Mouse (Mus musculus) intestine, embryonic 16.5 days (tissue): Measurements from ENCODE around the gene Armc7. TPM values are rescaled to one million over a fixed set of nuclear protein-coding genes. Genes with fewer than 3 reads are reported as not detected.
"Not testable (repeated sequence)": the region's sequence is repeated elsewhere in the genome, so short reads cannot be mapped to it uniquely, and the experiment has no call there.

Source experiments
- ATAC-seq: fragments of 200-750 bp; cut with Nextera tagmentation; 2 replicates; pipeline ENCODE4 v1.8.0; 2017; ENCODE audit warnings: moderate TSS enrichment, moderate library complexity
- H3K27ac ChIP-seq: fragments of 300-500 bp; sonication (generic); 2 replicates; pipeline ENCODE4 v1.5.1; 2014; ENCODE audit warnings: mild to moderate bottlenecking, low read length
- H3K27me3 ChIP-seq: fragments of 300-500 bp; sonication (generic); replicated peaks from 2 replicates; pipeline ENCODE4 v1.6.1; 2014; ENCODE audit warnings: low read length, control low read depth, mixed read lengths; ENCODE audit not compliant: control insufficient read depth, insufficient read depth
- H3K36me3 ChIP-seq: fragments of 300-500 bp; sonication (generic); 2 replicates; pipeline ENCODE4 v1.6.1; 2014; ENCODE audit warnings: low read length, control low read depth; ENCODE audit not compliant: control insufficient read depth, insufficient read depth
- H3K4me1 ChIP-seq: fragments of 300-500 bp; sonication (generic); 2 replicates; pipeline ENCODE4 v1.6.1; 2014; ENCODE audit warnings: low read length, control low read depth, mixed read lengths; ENCODE audit not compliant: control insufficient read depth, insufficient read depth
- H3K4me2 ChIP-seq: fragments of 300-500 bp; sonication (generic); 2 replicates; pipeline ENCODE4 v1.6.1; 2014; ENCODE audit warnings: low read depth, low read length, control low read depth
- H3K4me3 ChIP-seq: fragments of 300-500 bp; sonication (generic); 2 replicates; pipeline ENCODE4 v1.5.1; 2014; ENCODE audit warnings: mild to moderate bottlenecking, low read length
- H3K9ac ChIP-seq: fragments of 300-500 bp; sonication (generic); 2 replicates; pipeline ENCODE4 v1.6.1; 2014; ENCODE audit warnings: low read depth, low read length
- H3K9me3 ChIP-seq: fragments of 300-500 bp; sonication (generic); 2 replicates; pipeline ENCODE4 v1.6.1; 2016; ENCODE audit warnings: low read length, control low read depth; ENCODE audit not compliant: control insufficient read depth
- WGBS: fragments of 180-500 bp; shearing (Covaris S2); extraction: QIAGEN DNeasy Blood & Tissue Kit; methylation state at CpG from one replicate; pipeline ENCODE4 v1.1.7; 2014; 5-methylcytosine and 5-hydroxymethylcytosine counted together
- polyA plus RNA-seq: library from polyadenylated mRNA; unstranded; fragments of >200 nt; fragmentation: Nextera tagmentation; extraction: Ambion mirVana; gene quantifications from 2 replicates; pipeline ENCODE4 v1.2.1, GENCODE M21; 2015

Armc7 gene
- polyA plus RNA-seq, 1 experiment from 2014 or later: 9.2 TPM

DNA sequence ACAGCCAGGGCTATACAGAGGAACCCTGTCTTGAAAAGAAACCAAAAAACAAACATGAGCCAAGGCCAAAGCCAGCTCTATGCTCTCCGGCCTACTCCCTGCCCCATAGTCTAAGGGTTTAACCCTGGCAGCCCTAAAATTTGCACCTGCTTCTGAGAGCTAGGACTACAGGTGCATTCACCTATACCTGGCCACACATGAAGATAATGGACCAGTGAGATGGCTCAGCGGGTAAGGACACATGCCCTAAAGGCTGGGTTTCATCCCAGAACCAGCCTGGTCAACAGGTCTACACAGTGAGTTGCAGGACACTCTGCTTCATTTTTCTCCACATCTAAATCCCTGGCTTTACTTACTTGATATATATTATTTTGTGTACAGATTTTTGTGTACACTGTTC lies 46.8 kb downstream of the Armc7 start:
- peaks cover 4% of the 10 kb centered on the region; the same call in 1 of the 2 replicates for H3K36me3 ChIP-seq
- ATAC-seq: no peak
- no peaks in the 10 kb centered on the region for H3K27me3 ChIP-seq
- H3K27ac ChIP-seq: no peak overlapping the region
- no peaks in the 10 kb centered on the region for H3K9me3 ChIP-seq
- WGBS: 89% methylated on average over 2 of the region's 2 CpGs
- no peaks in the 10 kb centered on the region for H3K4me1 ChIP-seq
- H3K4me2 ChIP-seq: no peak overlapping the region
- H3K4me3 ChIP-seq: no peak overlapping the region
- H3K9ac ChIP-seq: no peak overlapping the region

DNA sequence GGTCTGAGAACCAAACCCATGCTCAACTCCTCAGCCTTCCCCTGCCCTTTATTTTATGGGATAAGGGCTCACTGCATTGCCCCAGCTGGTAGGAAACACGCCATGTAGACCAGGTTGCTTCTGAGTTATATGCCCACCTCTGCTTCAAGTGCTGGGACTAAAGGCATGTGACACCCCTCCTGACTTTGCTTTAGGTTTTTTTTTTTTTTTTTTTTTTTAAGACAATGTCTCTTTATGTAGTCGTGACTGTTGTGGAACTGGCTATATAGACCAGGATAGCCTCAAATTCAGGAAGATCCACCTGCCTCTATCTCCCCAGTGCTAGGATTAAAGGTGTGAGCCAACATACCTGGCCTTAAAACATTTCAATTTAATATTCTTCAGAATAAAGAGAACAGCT lies 47.2 kb downstream of the Armc7 start:
- Histone ChIP-seq H3K36me3 (peaks cover 4% of the 10 kb centered on the region; the same call in 1 of the 2 replicates), H3K4me2 (no peak overlapping the region), H3K4me1 (no peaks in the 10 kb centered on the region), H3K4me3 (no peak overlapping the region), H3K9me3 (no peaks in the 10 kb centered on the region), H3K27ac (no peak overlapping the region), H3K27me3 (no peaks in the 10 kb centered on the region), H3K9ac (no peak overlapping the region)
- 74% methylated on average over 2 of the region's 2 CpGs for WGBS
- ATAC-seq: no peak

DNA sequence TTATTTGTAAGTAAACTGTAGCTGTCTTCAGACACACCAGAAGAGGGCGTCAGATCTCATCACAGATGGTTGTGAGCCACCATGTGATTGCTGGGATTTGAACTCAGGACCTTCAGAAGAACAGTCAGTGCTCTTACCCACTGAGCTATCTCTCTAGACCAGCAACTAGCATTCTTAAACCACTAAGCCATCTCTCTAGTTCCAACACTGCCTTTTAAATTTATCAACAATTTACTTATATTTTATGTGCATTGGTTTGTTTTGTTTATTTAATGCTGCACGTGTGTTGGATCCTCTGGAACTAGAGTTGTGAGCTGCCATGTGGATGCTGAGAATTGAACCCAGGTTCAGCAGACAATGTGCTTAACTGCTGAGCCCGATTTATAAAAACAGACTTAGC lies 51.0 kb downstream of the Armc7 start:
- H3K27ac ChIP-seq, H3K4me2 ChIP-seq, H3K4me1 ChIP-seq, H3K27me3 ChIP-seq, H3K4me3 ChIP-seq, H3K9me3 ChIP-seq, H3K9ac ChIP-seq, H3K36me3 ChIP-seq, ATAC-seq: not testable (repeated sequence)
- 73% methylated on average over 3 of the region's 3 CpGs for WGBS

DNA sequence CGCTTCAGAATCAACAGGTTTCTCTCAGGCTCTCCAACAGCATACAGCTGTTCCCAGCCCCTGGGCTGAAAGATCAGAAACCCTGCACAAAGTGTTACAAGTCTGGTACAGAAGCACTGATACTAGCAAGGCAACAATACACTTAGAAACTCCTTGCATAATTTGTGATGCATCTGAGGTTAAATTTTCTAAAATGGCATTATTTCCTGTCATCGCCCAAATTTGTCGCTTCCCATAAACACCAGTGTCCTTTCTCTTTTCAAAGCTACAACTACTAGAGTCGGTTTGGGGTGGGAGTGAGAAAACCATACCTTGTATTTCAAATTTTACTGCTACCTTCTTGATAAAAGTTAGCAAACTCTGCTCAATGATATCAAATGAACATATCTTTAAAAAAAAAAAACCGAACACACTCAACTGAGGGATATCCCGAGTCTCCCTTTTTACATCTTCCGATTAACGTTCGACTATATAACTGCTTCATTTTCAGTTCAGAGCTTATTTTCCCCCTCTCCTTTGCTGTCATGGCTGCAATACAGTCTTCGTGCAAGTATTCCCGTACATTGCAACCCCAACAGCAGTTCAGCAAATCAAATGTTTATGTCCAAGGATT lies 59.4 kb downstream of the Armc7 start:
- ATAC-seq: no peak
- Histone ChIP-seq H3K27me3 (no peaks in the 10 kb centered on the region), H3K27ac (peak overlapping the region; percentile 100), H3K4me3 (peak overlapping the region; percentile 97), H3K9ac (peak overlapping the region; percentile 95), H3K4me2 (peak overlapping the region; percentile 61), H3K4me1 (no peaks in the 10 kb centered on the region), H3K9me3 (no peaks in the 10 kb centered on the region), H3K36me3 (no peaks in the 10 kb centered on the region)
- 3% methylated on average over 11 of the region's 11 CpGs for WGBS

DNA sequence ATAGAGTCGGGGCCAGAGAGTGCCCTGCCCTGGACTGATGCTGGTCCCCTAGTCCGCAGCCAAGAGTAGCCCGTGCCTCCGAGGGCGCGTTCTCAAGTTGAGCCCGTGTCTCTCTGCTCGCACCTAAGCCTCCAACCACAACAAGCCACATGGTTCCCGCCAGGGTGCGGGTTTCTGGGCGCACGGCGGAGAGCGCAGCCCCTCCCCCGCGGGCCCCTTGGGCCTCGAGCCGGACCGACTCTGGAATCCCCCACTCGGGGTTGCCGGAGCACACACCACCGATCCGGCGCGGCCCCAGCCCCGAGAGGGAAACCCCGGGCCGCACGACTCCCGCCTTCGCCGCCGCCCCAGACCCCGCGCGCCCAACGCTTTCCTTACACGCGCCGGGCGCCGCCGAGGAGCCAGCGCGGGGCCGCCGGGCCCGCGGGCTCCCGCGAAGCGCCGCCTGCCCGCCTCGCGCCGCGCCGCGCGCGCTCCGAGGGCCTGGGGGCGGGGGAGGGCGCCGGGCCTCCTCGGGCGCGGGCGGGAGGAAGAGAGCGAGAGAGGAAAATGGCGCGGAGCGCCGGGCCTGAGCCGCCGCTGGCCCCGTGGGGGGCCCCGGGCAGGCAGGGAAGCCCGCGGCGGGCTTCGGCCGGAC lies 60.1 kb downstream of the Armc7 start:
- peak; percentile 80 for ATAC-seq
- H3K9me3 ChIP-seq: no peaks in the 10 kb centered on the region
- peak overlapping the region; percentile 97 for H3K4me3 ChIP-seq
- H3K36me3 ChIP-seq: no peaks in the 10 kb centered on the region
- H3K4me1 ChIP-seq: no peaks in the 10 kb centered on the region
- peak overlapping the region; percentile 95 for H3K9ac ChIP-seq
- H3K27ac ChIP-seq: peak overlapping the region; percentile 100
- WGBS: under 1% methylated on average over 65 of the region's 84 CpGs
- no peaks in the 10 kb centered on the region for H3K27me3 ChIP-seq
- peak overlapping the region; percentile 61 for H3K4me2 ChIP-seq

DNA sequence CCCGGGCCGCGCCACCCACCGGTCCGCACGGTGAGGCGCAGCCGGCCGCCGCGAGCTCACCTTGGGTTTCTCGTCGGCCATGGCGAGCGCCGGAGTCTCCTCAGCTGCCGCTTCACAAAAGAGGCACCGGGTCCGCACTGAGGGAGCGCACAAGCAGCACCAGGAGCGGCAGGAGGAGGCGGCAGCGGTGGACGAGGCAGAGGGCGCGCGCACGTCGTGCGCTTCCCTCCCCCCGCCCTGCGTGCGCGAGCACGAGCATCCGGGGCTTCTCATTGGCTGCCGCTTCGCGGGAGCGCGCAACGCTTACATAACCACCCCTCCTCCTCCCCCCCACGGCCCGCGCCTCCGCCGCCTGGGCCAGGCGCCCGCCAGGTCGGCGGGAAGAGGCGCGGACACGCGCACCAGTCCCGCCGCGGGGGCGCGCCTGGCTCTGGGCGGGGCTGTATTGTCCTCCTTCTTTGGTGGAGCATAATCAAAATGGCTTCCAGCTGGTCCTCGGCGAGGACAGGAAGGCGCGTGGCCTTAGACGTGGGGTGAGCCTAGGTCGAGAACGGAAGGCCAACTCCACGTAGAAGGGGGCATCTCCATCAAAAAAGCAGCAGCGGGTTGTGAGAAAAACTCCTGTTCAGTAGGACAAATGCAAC lies 60.7 kb downstream of the Armc7 start, which contains the start of gene Sumo2:
Gene Sumo2, minus strand, starts transcription at position 239 of the 644 bp plus-strand sequence.
- Histone ChIP-seq H3K9me3 (no peaks in the 10 kb centered on the region), H3K36me3 (no peaks in the 10 kb centered on the region), H3K27me3 (no peaks in the 10 kb centered on the region), H3K9ac (peak within 1 kb of the TSS; percentile 95), H3K4me3 (peak within 1 kb of the TSS; percentile 97), H3K27ac (peak within 1 kb of the TSS; percentile 100), H3K4me2 (peak within 1 kb of the TSS; percentile 64), H3K4me1 (no peaks in the 10 kb centered on the region)
- peak; percentile 93 for ATAC-seq
- under 1% methylated on average over 48 of the region's 70 CpGs for WGBS

DNA sequence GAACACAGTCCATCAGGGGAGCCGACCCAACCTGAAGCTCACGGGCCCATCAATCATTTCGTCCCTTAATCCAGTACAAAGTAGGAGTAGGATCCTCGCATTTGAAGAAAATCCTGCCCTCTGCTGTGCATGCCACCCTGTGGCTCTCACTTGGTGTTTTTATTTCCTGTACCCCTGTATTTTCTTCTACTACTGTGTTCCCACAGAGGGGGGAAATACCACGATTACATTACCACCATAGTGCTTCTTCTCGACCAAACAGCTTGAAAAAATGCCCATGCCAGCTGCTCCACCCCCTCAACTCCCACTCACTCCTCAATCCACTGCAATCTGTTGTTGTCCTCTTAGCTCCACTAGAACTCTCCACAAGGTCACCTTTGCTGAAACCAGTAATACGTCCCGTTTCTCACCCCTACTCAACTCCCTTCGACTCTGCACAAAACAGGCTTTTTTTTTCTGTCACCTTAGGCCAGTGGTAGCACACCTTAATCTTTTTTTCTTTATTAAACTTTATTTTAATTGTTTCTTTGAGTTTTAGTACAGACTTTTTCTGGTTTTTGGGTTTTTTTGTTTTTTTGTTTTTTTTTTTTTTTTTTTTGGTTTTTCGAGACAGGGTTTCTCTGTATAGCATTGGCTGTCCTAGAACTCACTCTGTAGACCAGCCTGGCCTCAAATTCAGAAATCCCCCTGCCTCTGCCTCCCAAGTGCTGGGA lies 61.5 kb downstream of the Armc7 start:
- ATAC-seq: no peak
- H3K4me2 ChIP-seq: peak overlapping the region; percentile 64; the same call in 1 of the 2 replicates
- no peaks in the 10 kb centered on the region for H3K4me1 ChIP-seq
- H3K9ac ChIP-seq: peak overlapping the region; percentile 50
- H3K27me3 ChIP-seq: no peaks in the 10 kb centered on the region
- H3K4me3 ChIP-seq: peak overlapping the region; percentile 97
- peak overlapping the region; percentile 92 for H3K27ac ChIP-seq
- H3K36me3 ChIP-seq: no peaks in the 10 kb centered on the region
- H3K9me3 ChIP-seq: no peaks in the 10 kb centered on the region
- WGBS: 86% methylated on average over 10 of the region's 10 CpGs

DNA sequence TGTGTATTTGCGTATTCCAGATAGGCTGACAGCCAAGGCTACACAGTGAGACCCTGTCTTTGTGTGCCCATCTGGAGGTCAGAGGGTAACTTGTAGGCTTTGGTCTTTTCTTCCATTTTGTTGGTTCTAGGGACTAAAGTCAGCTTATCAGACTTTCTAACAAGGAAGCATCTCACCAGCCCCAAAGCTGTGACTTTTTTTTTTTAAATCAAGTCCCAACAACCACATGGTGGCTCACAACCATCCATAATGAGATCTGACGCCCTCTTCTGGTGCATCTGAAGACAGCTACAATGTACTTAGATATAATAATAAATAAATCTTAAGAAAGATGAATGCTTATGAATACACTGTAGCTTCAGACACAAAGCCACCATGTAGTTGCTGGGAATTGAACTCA lies 62.6 kb downstream of the Armc7 start:
- Histone ChIP-seq H3K27ac (no peak overlapping the region), H3K9ac (no peak overlapping the region), H3K4me3 (no peak overlapping the region), H3K27me3 (no peaks in the 10 kb centered on the region), H3K36me3 (no peaks in the 10 kb centered on the region), H3K4me1 (no peaks in the 10 kb centered on the region), H3K9me3 (no peaks in the 10 kb centered on the region), H3K4me2 (no peak overlapping the region)
- WGBS: 66% methylated on average over 2 of the region's 2 CpGs
- no peak for ATAC-seq
